Mouse (Mus musculus): ENCODE data around the gene Dok5. TPM values are rescaled to one million over a fixed set of nuclear protein-coding genes. Genes with fewer than 3 reads are reported as not detected.
A peak's percentile ranks its signal among the peaks of the same experiment; 100 is the strongest.

The Dok5 gene
- polyA plus RNA-seq, 1 experiment from 2014 or later: 0.63 TPM

- ATAC-seq: no peak
- H3K9ac ChIP-seq (ENCODE audit: low read depth, low read length): no peak overlapping the region
- H3K4me2 ChIP-seq (replicated peaks; ENCODE audit: low read depth): no peak overlapping the region
- no peak overlapping the region for H3K4me3 ChIP-seq (ENCODE audit: low read depth, low read length)
- H3K4me1 ChIP-seq (replicated peaks; ENCODE audit: control insufficient read depth, insufficient read depth, low read length): no peaks in the 10 kb centered on the region
- WGBS: 81% methylated on average over 6 of the region's 6 CpGs
- no peaks in the 10 kb centered on the region for H3K27me3 ChIP-seq (replicated peaks; ENCODE audit: control insufficient read depth, insufficient read depth, low read length)
- no peaks in the 10 kb centered on the region for H3K36me3 ChIP-seq (ENCODE audit: control insufficient read depth, insufficient read depth)
- H3K27ac ChIP-seq (ENCODE audit: low read depth, low read length): no peak overlapping the region
- no peaks in the 10 kb centered on the region for H3K9me3 ChIP-seq (ENCODE audit: control insufficient read depth)
- TF ChIP-seq CTCF (IDR thresholded peaks at IDR 0.05; ENCODE audit: low read depth): no peak
Measured at GRCm38 (mm10) chr2:170852337-170852736, 120.7 kb downstream of the Dok5 start.

GRCm38 (mm10) chr2:170855210-170855609 is 123.6 kb downstream of the Dok5 start:
- H3K4me1 ChIP-seq (replicated peaks; ENCODE audit: control insufficient read depth, insufficient read depth, low read length): no peaks in the 10 kb centered on the region
- no peak for ATAC-seq
- H3K36me3 ChIP-seq (ENCODE audit: control insufficient read depth, insufficient read depth): no peaks in the 10 kb centered on the region
- H3K4me3 ChIP-seq (ENCODE audit: low read depth, low read length): no peak overlapping the region
- no peaks in the 10 kb centered on the region for H3K9me3 ChIP-seq (ENCODE audit: control insufficient read depth)
- H3K27ac ChIP-seq (ENCODE audit: low read depth, low read length): no peak overlapping the region
- no peak overlapping the region for H3K9ac ChIP-seq (ENCODE audit: low read depth, low read length)
- TF ChIP-seq CTCF (IDR thresholded peaks at IDR 0.05; ENCODE audit: low read depth): no peak
- 71% methylated on average over 3 of the region's 3 CpGs for WGBS
- H3K4me2 ChIP-seq (replicated peaks; ENCODE audit: low read depth): no peak overlapping the region
- H3K27me3 ChIP-seq (replicated peaks; ENCODE audit: control insufficient read depth, insufficient read depth, low read length): no peaks in the 10 kb centered on the region

- ATAC-seq: no peak
- H3K27me3 ChIP-seq (replicated peaks; ENCODE audit: control insufficient read depth, insufficient read depth, low read length): no peaks in the 10 kb centered on the region
- no peak overlapping the region for H3K9ac ChIP-seq (ENCODE audit: low read depth, low read length)
- H3K9me3 ChIP-seq (ENCODE audit: control insufficient read depth): no peaks in the 10 kb centered on the region
- H3K27ac ChIP-seq (ENCODE audit: low read depth, low read length): no peak overlapping the region
- H3K4me3 ChIP-seq (ENCODE audit: low read depth, low read length): no peak overlapping the region
- H3K4me2 ChIP-seq (replicated peaks; ENCODE audit: low read depth): no peak overlapping the region
- no peaks in the 10 kb centered on the region for H3K4me1 ChIP-seq (replicated peaks; ENCODE audit: control insufficient read depth, insufficient read depth, low read length)
- 50% methylated on average over 5 of the region's 5 CpGs for WGBS
- TF ChIP-seq CTCF (IDR thresholded peaks at IDR 0.05; ENCODE audit: low read depth): no peak
- no peaks in the 10 kb centered on the region for H3K36me3 ChIP-seq (ENCODE audit: control insufficient read depth, insufficient read depth)
Measured at GRCm38 (mm10) chr2:170856085-170856484, 124.5 kb downstream of the Dok5 start.

GRCm38 (mm10) chr2:170857507-170857906 is 125.9 kb downstream of the Dok5 start:
- no peak overlapping the region for H3K4me2 ChIP-seq (replicated peaks; ENCODE audit: low read depth)
- H3K4me1 ChIP-seq (replicated peaks; ENCODE audit: control insufficient read depth, insufficient read depth, low read length): no peaks in the 10 kb centered on the region
- no peak for TF ChIP-seq CTCF (IDR thresholded peaks at IDR 0.05; ENCODE audit: low read depth)
- no peak overlapping the region for H3K9ac ChIP-seq (ENCODE audit: low read depth, low read length)
- H3K27me3 ChIP-seq (replicated peaks; ENCODE audit: control insufficient read depth, insufficient read depth, low read length): no peaks in the 10 kb centered on the region
- H3K27ac ChIP-seq (ENCODE audit: low read depth, low read length): no peak overlapping the region
- no peaks in the 10 kb centered on the region for H3K36me3 ChIP-seq (ENCODE audit: control insufficient read depth, insufficient read depth)
- 64% methylated on average over 7 of the region's 7 CpGs for WGBS
- no peak for ATAC-seq
- H3K9me3 ChIP-seq (ENCODE audit: control insufficient read depth): no peaks in the 10 kb centered on the region
- no peak overlapping the region for H3K4me3 ChIP-seq (ENCODE audit: low read depth, low read length)

- ATAC-seq: no peak
- no peak overlapping the region for H3K4me3 ChIP-seq (ENCODE audit: low read depth, low read length)
- no peak overlapping the region for H3K9ac ChIP-seq (ENCODE audit: low read depth, low read length)
- H3K4me2 ChIP-seq (replicated peaks; ENCODE audit: low read depth): no peak overlapping the region
- H3K27ac ChIP-seq (ENCODE audit: low read depth, low read length): no peak overlapping the region
- no peak for TF ChIP-seq CTCF (IDR thresholded peaks at IDR 0.05; ENCODE audit: low read depth)
- H3K9me3 ChIP-seq (ENCODE audit: control insufficient read depth): no peaks in the 10 kb centered on the region
- H3K36me3 ChIP-seq (ENCODE audit: control insufficient read depth, insufficient read depth): no peaks in the 10 kb centered on the region
- no peaks in the 10 kb centered on the region for H3K27me3 ChIP-seq (replicated peaks; ENCODE audit: control insufficient read depth, insufficient read depth, low read length)
- no peaks in the 10 kb centered on the region for H3K4me1 ChIP-seq (replicated peaks; ENCODE audit: control insufficient read depth, insufficient read depth, low read length)
- WGBS: 31% methylated on average over 3 of the region's 3 CpGs
Measured at GRCm38 (mm10) chr2:170858640-170859039, 127.0 kb downstream of the Dok5 start.

GRCm38 (mm10) chr2:170860576-170860975 is 129.0 kb downstream of the Dok5 start:
- 58% methylated on average over 4 of the region's 4 CpGs for WGBS
- H3K9me3 ChIP-seq (ENCODE audit: control insufficient read depth): no peaks in the 10 kb centered on the region
- no peaks in the 10 kb centered on the region for H3K4me1 ChIP-seq (replicated peaks; ENCODE audit: control insufficient read depth, insufficient read depth, low read length)
- peak; percentile 38 for TF ChIP-seq CTCF (IDR thresholded peaks at IDR 0.05; ENCODE audit: low read depth)
- H3K27me3 ChIP-seq (replicated peaks; ENCODE audit: control insufficient read depth, insufficient read depth, low read length): no peaks in the 10 kb centered on the region
- no peak overlapping the region for H3K4me2 ChIP-seq (replicated peaks; ENCODE audit: low read depth)
- ATAC-seq: no peak
- no peak overlapping the region for H3K9ac ChIP-seq (ENCODE audit: low read depth, low read length)
- no peak overlapping the region for H3K27ac ChIP-seq (ENCODE audit: low read depth, low read length)
- no peak overlapping the region for H3K4me3 ChIP-seq (ENCODE audit: low read depth, low read length)
- no peaks in the 10 kb centered on the region for H3K36me3 ChIP-seq (ENCODE audit: control insufficient read depth, insufficient read depth)

GRCm38 (mm10) chr2:170862799-170863198 is 131.2 kb downstream of the Dok5 start:
- Histone ChIP-seq H3K27me3 (replicated peaks; ENCODE audit: control insufficient read depth, insufficient read depth, low read length) (no peaks in the 10 kb centered on the region), H3K4me1 (replicated peaks; ENCODE audit: control insufficient read depth, insufficient read depth, low read length) (no peaks in the 10 kb centered on the region), H3K4me2 (replicated peaks; ENCODE audit: low read depth) (no peak overlapping the region), H3K9me3 (ENCODE audit: control insufficient read depth) (no peaks in the 10 kb centered on the region), H3K36me3 (ENCODE audit: control insufficient read depth, insufficient read depth) (no peaks in the 10 kb centered on the region), H3K9ac (ENCODE audit: low read depth, low read length) (no peak overlapping the region), H3K27ac (ENCODE audit: low read depth, low read length) (no peak overlapping the region), H3K4me3 (ENCODE audit: low read depth, low read length) (no peak overlapping the region)
- 35% methylated on average over 9 of the region's 9 CpGs for WGBS
- no peak for TF ChIP-seq CTCF (IDR thresholded peaks at IDR 0.05; ENCODE audit: low read depth)
- no peak for ATAC-seq

All from intestine, postnatal 0 days (tissue).